Mouse (Mus musculus): ENCODE measurements around the gene Nptxr. TPM values are rescaled to one million over a fixed set of nuclear protein-coding genes. Genes with fewer than 3 reads are reported as not detected.
A peak's percentile ranks its signal among the peaks of the same experiment; 100 is the strongest.

Nptxr gene
- polyA plus RNA-seq, 1 experiment from 2014 or later, result 2.1 TPM

- 55% methylated on average over 5 of the region's 5 CpGs for WGBS
- Histone ChIP-seq H3K9ac (ENCODE audit: low read length) (no peak overlapping the region), H3K9me3 (ENCODE audit: control insufficient read depth, low read length) (no peaks in the 10 kb centered on the region), H3K27me3 (ENCODE audit: control insufficient read depth, insufficient read depth, low read length) (peaks cover 36% of the 10 kb centered on the region), H3K36me3 (ENCODE audit: control insufficient read depth, insufficient read depth, low read length) (no peaks in the 10 kb centered on the region), H3K4me1 (ENCODE audit: control insufficient read depth, insufficient read depth, low read length) (peaks cover 9% of the 10 kb centered on the region), H3K4me3 (ENCODE audit: low read depth, low read length) (no peak overlapping the region), H3K4me2 (no peak overlapping the region), H3K27ac (ENCODE audit: low read depth, low read length) (no peak overlapping the region)
- ATAC-seq (ENCODE audit: low FRiP score), result no peak
- no peak for DNase-seq (ENCODE audit: low spot score, missing footprints)
These were observed 4.1 kb upstream of the Nptxr start for GRCm38 (mm10) chr15:79808658-79809057.

GRCm38 (mm10) chr15:79808114-79808513 lies 3.5 kb upstream of the Nptxr start:
- WGBS, result 39% methylated on average over 5 of the region's 5 CpGs
- H3K36me3 ChIP-seq (ENCODE audit: control insufficient read depth, insufficient read depth, low read length), result no peaks in the 10 kb centered on the region
- H3K9ac ChIP-seq (ENCODE audit: low read length), result no peak overlapping the region
- no peak overlapping the region for H3K27ac ChIP-seq (ENCODE audit: low read depth, low read length)
- H3K27me3 ChIP-seq (ENCODE audit: control insufficient read depth, insufficient read depth, low read length), result peaks cover 41% of the 10 kb centered on the region
- ATAC-seq (ENCODE audit: low FRiP score), result no peak
- no peaks in the 10 kb centered on the region for H3K9me3 ChIP-seq (ENCODE audit: control insufficient read depth, low read length)
- H3K4me2 ChIP-seq, result no peak overlapping the region
- peaks cover 13% of the 10 kb centered on the region for H3K4me1 ChIP-seq (ENCODE audit: control insufficient read depth, insufficient read depth, low read length)
- DNase-seq (ENCODE audit: low spot score, missing footprints), result no peak
- no peak overlapping the region for H3K4me3 ChIP-seq (ENCODE audit: low read depth, low read length)

GRCm38 (mm10) chr15:79807050-79807449 lies 2.5 kb upstream of the Nptxr start:
- Histone ChIP-seq H3K27me3 (ENCODE audit: control insufficient read depth, insufficient read depth, low read length) (peaks cover 52% of the 10 kb centered on the region), H3K4me3 (ENCODE audit: low read depth, low read length) (no peak overlapping the region), H3K4me2 (no peak overlapping the region), H3K27ac (ENCODE audit: low read depth, low read length) (no peak overlapping the region), H3K9ac (ENCODE audit: low read length) (no peak overlapping the region), H3K36me3 (ENCODE audit: control insufficient read depth, insufficient read depth, low read length) (no peaks in the 10 kb centered on the region), H3K4me1 (ENCODE audit: control insufficient read depth, insufficient read depth, low read length) (peaks cover 13% of the 10 kb centered on the region), H3K9me3 (ENCODE audit: control insufficient read depth, low read length) (no peaks in the 10 kb centered on the region)
- 64% methylated on average over 1 of the region's 1 CpGs for WGBS
- DNase-seq (ENCODE audit: low spot score, missing footprints) (no peak), ATAC-seq (ENCODE audit: low FRiP score) (no peak)

- Histone ChIP-seq H3K4me3 (ENCODE audit: low read depth, low read length) (no peak overlapping the region; the same call in 1 of the 2 replicates), H3K27ac (ENCODE audit: low read depth, low read length) (no peak overlapping the region), H3K9me3 (ENCODE audit: control insufficient read depth, low read length) (no peaks in the 10 kb centered on the region), H3K36me3 (ENCODE audit: control insufficient read depth, insufficient read depth, low read length) (no peaks in the 10 kb centered on the region), H3K9ac (ENCODE audit: low read length) (no peak overlapping the region), H3K27me3 (ENCODE audit: control insufficient read depth, insufficient read depth, low read length) (peaks cover 56% of the 10 kb centered on the region), H3K4me2 (no peak overlapping the region), H3K4me1 (ENCODE audit: control insufficient read depth, insufficient read depth, low read length) (peaks cover 13% of the 10 kb centered on the region)
- 18% methylated on average over 8 of the region's 8 CpGs for WGBS
- ATAC-seq (ENCODE audit: low FRiP score) (no peak; the same call in 1 of the 2 replicates), DNase-seq (ENCODE audit: low spot score, missing footprints) (no peak)
These were observed 680 bp upstream of the Nptxr start for GRCm38 (mm10) chr15:79805246-79805645.

- Histone ChIP-seq H3K36me3 (ENCODE audit: control insufficient read depth, insufficient read depth, low read length) (no peaks in the 10 kb centered on the region), H3K27ac (ENCODE audit: low read depth, low read length) (no peak overlapping the region; the same call in 1 of the 2 replicates), H3K4me2 (peak overlapping the region; percentile 77), H3K4me3 (ENCODE audit: low read depth, low read length) (peak overlapping the region; percentile 53), H3K9me3 (ENCODE audit: control insufficient read depth, low read length) (no peaks in the 10 kb centered on the region), H3K9ac (ENCODE audit: low read length) (peak overlapping the region; percentile 64), H3K27me3 (ENCODE audit: control insufficient read depth, insufficient read depth, low read length) (peaks cover 56% of the 10 kb centered on the region), H3K4me1 (ENCODE audit: control insufficient read depth, insufficient read depth, low read length) (peaks cover 13% of the 10 kb centered on the region)
- DNase-seq (ENCODE audit: low spot score, missing footprints) (peak; percentile 93), ATAC-seq (ENCODE audit: low FRiP score) (peak; percentile 48)
- WGBS, result 5% methylated on average over 81 of the region's 81 CpGs
These were observed 824 bp downstream of the Nptxr start for GRCm38 (mm10) chr15:79803533-79804351.

- Histone ChIP-seq H3K36me3 (ENCODE audit: control insufficient read depth, insufficient read depth, low read length) (no peaks in the 10 kb centered on the region), H3K9ac (ENCODE audit: low read length) (no peak overlapping the region), H3K9me3 (ENCODE audit: control insufficient read depth, low read length) (no peaks in the 10 kb centered on the region), H3K27ac (ENCODE audit: low read depth, low read length) (no peak overlapping the region), H3K27me3 (ENCODE audit: control insufficient read depth, insufficient read depth, low read length) (peaks cover 56% of the 10 kb centered on the region), H3K4me1 (ENCODE audit: control insufficient read depth, insufficient read depth, low read length) (peaks cover 13% of the 10 kb centered on the region), H3K4me3 (ENCODE audit: low read depth, low read length) (no peak overlapping the region), H3K4me2 (no peak overlapping the region)
- no peak for ATAC-seq (ENCODE audit: low FRiP score)
- no peak for DNase-seq (ENCODE audit: low spot score, missing footprints)
- 77% methylated on average over 4 of the region's 4 CpGs for WGBS
These were observed 2.3 kb downstream of the Nptxr start for GRCm38 (mm10) chr15:79802304-79802703.

- H3K4me2 ChIP-seq, result no peak overlapping the region
- peaks cover 13% of the 10 kb centered on the region for H3K4me1 ChIP-seq (ENCODE audit: control insufficient read depth, insufficient read depth, low read length)
- H3K9me3 ChIP-seq (ENCODE audit: control insufficient read depth, low read length), result no peaks in the 10 kb centered on the region
- no peak overlapping the region for H3K4me3 ChIP-seq (ENCODE audit: low read depth, low read length)
- H3K9ac ChIP-seq (ENCODE audit: low read length), result no peak overlapping the region
- peaks cover 50% of the 10 kb centered on the region for H3K27me3 ChIP-seq (ENCODE audit: control insufficient read depth, insufficient read depth, low read length)
- DNase-seq (ENCODE audit: low spot score, missing footprints) (no peak), ATAC-seq (ENCODE audit: low FRiP score) (no peak)
- H3K27ac ChIP-seq (ENCODE audit: low read depth, low read length), result no peak overlapping the region
- 61% methylated on average over 2 of the region's 2 CpGs for WGBS
- no peaks in the 10 kb centered on the region for H3K36me3 ChIP-seq (ENCODE audit: control insufficient read depth, insufficient read depth, low read length)
These were observed 2.9 kb downstream of the Nptxr start for GRCm38 (mm10) chr15:79801646-79802045.

GRCm38 (mm10) chr15:79800701-79801100 lies 3.9 kb downstream of the Nptxr start:
- no peak overlapping the region for H3K27ac ChIP-seq (ENCODE audit: low read depth, low read length)
- no peaks in the 10 kb centered on the region for H3K36me3 ChIP-seq (ENCODE audit: control insufficient read depth, insufficient read depth, low read length)
- peaks cover 41% of the 10 kb centered on the region for H3K27me3 ChIP-seq (ENCODE audit: control insufficient read depth, insufficient read depth, low read length)
- no peak overlapping the region for H3K9ac ChIP-seq (ENCODE audit: low read length)
- no peak overlapping the region for H3K4me3 ChIP-seq (ENCODE audit: low read depth, low read length)
- ATAC-seq (ENCODE audit: low FRiP score), result no peak
- no peak overlapping the region for H3K4me2 ChIP-seq
- no peaks in the 10 kb centered on the region for H3K9me3 ChIP-seq (ENCODE audit: control insufficient read depth, low read length)
- no peak for DNase-seq (ENCODE audit: low spot score, missing footprints)
- WGBS, result 65% methylated on average over 11 of the region's 11 CpGs
- peaks cover 13% of the 10 kb centered on the region for H3K4me1 ChIP-seq (ENCODE audit: control insufficient read depth, insufficient read depth, low read length)

- peaks cover 20% of the 10 kb centered on the region for H3K27me3 ChIP-seq (ENCODE audit: control insufficient read depth, insufficient read depth, low read length)
- 85% methylated on average over 10 of the region's 10 CpGs for WGBS
- no peaks in the 10 kb centered on the region for H3K36me3 ChIP-seq (ENCODE audit: control insufficient read depth, insufficient read depth, low read length)
- H3K27ac ChIP-seq (ENCODE audit: low read depth, low read length), result no peak overlapping the region
- H3K9ac ChIP-seq (ENCODE audit: low read length), result no peak overlapping the region
- no peak for DNase-seq (ENCODE audit: low spot score, missing footprints)
- H3K4me3 ChIP-seq (ENCODE audit: low read depth, low read length), result no peak overlapping the region
- H3K9me3 ChIP-seq (ENCODE audit: control insufficient read depth, low read length), result no peaks in the 10 kb centered on the region
- peaks cover 3% of the 10 kb centered on the region; the same call in 1 of the 2 replicates for H3K4me1 ChIP-seq (ENCODE audit: control insufficient read depth, insufficient read depth, low read length)
- no peak for ATAC-seq (ENCODE audit: low FRiP score)
- no peak overlapping the region for H3K4me2 ChIP-seq
These were observed 6.0 kb downstream of the Nptxr start for GRCm38 (mm10) chr15:79798591-79798990.

Data from midbrain, embryonic 11.5 days (tissue).